Mouse (Mus musculus) liver, adult 2 months (tissue): ENCODE results near the gene Cldnd1.

Experiments
- CTCF ChIP-seq: fragments of 200-500 bp; IDR thresholded peaks from 2 replicates; pipeline ENCODE4 v1.5.1; 2011; ENCODE audit warnings: low read depth, low read length, control low read depth
- POLR2A ChIP-seq: fragments of 200-500 bp; IDR thresholded peaks from 2 replicates; pipeline ENCODE4 v1.6.1; 2011; ENCODE audit warnings: low read length, control low read depth; ENCODE audit not compliant: insufficient read depth; ENCODE audit errors: extremely low read depth

- TF ChIP-seq CTCF (no peak), POLR2A (no peak)
These were observed 43.2 kb upstream of the Cldnd1 start for GRCm38 (mm10) chr16:58684537-58684936.
